ENCODE assay signal across 8 mouse cellular contexts in genomic region chr13:94788771-94789649, GRCm38 (mm10). TPM values are rescaled to one million over a fixed set of nuclear protein-coding genes. Genes with fewer than 3 reads are reported as not detected.
A peak's percentile ranks its signal among the peaks of the same experiment; 100 is the strongest.
DNase-seq lines count a peak whose midpoint lies in the region; ATAC-seq lines count a peak whose summit lies in the region.

TSS of gene Tbca (plus strand) at chr13:94788910.

- H3K36me3 ChIP-seq in hindbrain, embryonic 11.5 days (ENCODE audit: control insufficient read depth, insufficient read depth, low read length): no peaks in the 10 kb centered on the region

- H3K4me3 ChIP-seq in hindbrain, embryonic 11.5 days (ENCODE audit: low read depth, low read length): peak within 1 kb of the TSS; percentile 97

- under 1% methylated on average over 79 of the region's 81 CpGs for WGBS in hindbrain, embryonic 11.5 days

- H3K9ac ChIP-seq in hindbrain, embryonic 11.5 days (ENCODE audit: low read depth, low read length): peak within 1 kb of the TSS; percentile 93

- 0 out of 2 replicates have a peak, but pooled peaks cover 2% of the 10 kb centered on the region for H3K4me1 ChIP-seq in hindbrain, embryonic 11.5 days (replicated peaks; ENCODE audit: control insufficient read depth, insufficient read depth, low read length)

- peak; percentile 95 for DNase-seq in MN1 (ENCODE audit: low spot score)
- DNase-seq in cerebellum, adult 9-10 months: peak; percentile 84
- DNase-seq in frontal cortex, adult 2 months (ENCODE audit: extremely low spot score in 1 of 2, low spot score in 1 of 2): peak; percentile 39 to 86
- DNase-seq in hindbrain, embryonic 11.5 days (ENCODE audit: low spot score): peak; percentile 93
- DNase-seq in layer of hippocampus, postnatal 10 days (ENCODE audit: low spot score in 2 of 2): peak; percentile 81 to 91
- DNase-seq in lung, postnatal 10 days: peak; percentile 90
- peak; percentile 89 for DNase-seq in ovary, postnatal 36 days (ENCODE audit: low spot score)
- peak; percentile 90 for DNase-seq in thymus, postnatal 25 days

- ATAC-seq in hindbrain, embryonic 11.5 days (ENCODE audit: low FRiP score): peak; percentile 97

- peak within 1 kb of the TSS; percentile 63 for H3K4me2 ChIP-seq in hindbrain, embryonic 11.5 days (replicated peaks; ENCODE audit: low read depth, low read length)

- peak within 1 kb of the TSS; percentile 82 for H3K27ac ChIP-seq in hindbrain, embryonic 11.5 days (ENCODE audit: low read depth, low read length)

- no peaks in the 10 kb centered on the region for H3K9me3 ChIP-seq in hindbrain, embryonic 11.5 days (ENCODE audit: control insufficient read depth, low read length)

- no peaks in the 10 kb centered on the region; the same call in 1 of the 2 replicates for H3K27me3 ChIP-seq in hindbrain, embryonic 11.5 days (ENCODE audit: control insufficient read depth, insufficient read depth, low read length)

RNA-seq across cellular contexts. Expression of gene Tbca, which starts in this region (rescaled TPM):
- 243 and 282 TPM in 2 replicates for polyA plus RNA-seq in frontal cortex, adult 2 months (2012; rRNA removed)
- polyA plus RNA-seq in hindbrain, embryonic 11.5 days (2014; fragmentation: Nextera tagmentation; extraction: Ambion mirVana): 228 and 234 TPM in 2 replicates
- 100 to 1,000 TPM; 204 to 227 TPM for total RNA-seq in layer of hippocampus, postnatal 10 days (2021)

Comparison
In these comparisons a context has a peak if more than half of its experiments do, and no peak if none do; other contexts are left out.
1. Peak in every context shown above with its lines: DNase-seq, ATAC-seq, H3K4me3 ChIP-seq and H3K27ac ChIP-seq.